Mouse (Mus musculus): ENCODE measurements around the gene Cox8c. TPM values are rescaled to one million over a fixed set of nuclear protein-coding genes. Genes with fewer than 3 reads are reported as not detected.

The Cox8c gene
- not detected in 2 replicates for polyA plus RNA-seq (2015; fragmentation: Nextera tagmentation; extraction: Ambion mirVana)

DNA sequence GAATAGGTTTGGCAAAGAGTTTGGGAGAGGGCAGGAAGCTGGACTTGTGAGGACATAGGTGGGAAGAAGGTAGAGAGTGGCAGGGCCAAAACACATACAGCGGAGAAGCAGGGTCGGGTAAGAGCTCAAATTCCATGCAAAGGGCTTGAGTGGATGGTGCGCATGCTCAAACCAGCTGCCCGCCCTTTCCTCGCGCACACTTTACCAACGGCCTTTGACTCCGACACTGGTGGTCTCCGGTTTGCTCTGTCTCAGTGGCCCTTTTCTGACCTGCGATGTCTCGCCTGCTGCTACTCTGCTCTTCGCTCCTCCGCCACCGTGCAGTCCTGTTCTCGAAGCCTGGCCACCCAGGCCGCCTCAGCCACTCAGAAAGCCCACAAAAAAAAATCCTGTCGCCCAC, at the start of gene Cox8c:
Gene Cox8c, plus strand, starts transcription at position 226 of the 400 bp plus-strand sequence.

DNA sequence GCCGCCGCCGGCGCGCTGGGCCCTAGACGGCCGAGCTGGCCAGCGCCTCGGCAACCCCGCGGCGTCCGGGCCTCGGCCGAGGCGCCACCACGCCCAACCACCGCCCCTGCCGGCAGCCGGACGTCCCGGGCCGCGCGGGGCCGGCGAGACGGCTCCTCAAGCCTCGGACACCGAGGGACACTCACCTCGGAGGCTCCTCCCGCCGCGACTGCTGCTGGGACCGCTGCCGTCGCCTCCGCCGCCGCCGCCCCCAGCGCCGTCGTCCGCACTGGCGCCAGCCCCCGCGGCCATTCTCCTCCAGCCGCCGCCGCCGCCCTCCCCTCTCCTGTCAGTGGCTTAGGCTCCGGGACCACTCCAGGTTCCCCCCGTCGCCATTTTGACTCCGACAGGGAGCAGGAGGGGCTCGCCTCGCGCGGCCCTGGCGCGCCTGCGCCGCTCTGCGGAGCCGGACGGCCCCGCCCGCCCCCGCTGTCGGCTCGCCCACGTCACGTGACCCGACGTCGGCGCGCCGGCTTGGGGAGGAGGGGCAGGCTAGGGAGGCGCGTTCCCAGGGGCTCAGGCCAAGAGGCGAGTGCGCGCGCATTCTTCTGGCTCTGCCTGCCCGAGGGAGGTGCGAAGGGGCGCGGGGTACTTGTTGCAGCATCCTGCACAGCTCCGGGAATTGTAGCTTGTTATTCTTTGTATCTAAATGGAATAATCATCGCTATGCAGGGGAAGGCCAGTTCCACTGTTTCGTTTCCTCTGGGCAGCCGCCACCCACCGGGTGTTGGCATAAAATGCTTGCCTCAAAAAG, 20.9 kb upstream of the Cox8c start, which contains the start of gene Btbd7:
Gene Btbd7, minus strand, starts transcription at position 441 of the 793 bp plus-strand sequence.

DNA sequence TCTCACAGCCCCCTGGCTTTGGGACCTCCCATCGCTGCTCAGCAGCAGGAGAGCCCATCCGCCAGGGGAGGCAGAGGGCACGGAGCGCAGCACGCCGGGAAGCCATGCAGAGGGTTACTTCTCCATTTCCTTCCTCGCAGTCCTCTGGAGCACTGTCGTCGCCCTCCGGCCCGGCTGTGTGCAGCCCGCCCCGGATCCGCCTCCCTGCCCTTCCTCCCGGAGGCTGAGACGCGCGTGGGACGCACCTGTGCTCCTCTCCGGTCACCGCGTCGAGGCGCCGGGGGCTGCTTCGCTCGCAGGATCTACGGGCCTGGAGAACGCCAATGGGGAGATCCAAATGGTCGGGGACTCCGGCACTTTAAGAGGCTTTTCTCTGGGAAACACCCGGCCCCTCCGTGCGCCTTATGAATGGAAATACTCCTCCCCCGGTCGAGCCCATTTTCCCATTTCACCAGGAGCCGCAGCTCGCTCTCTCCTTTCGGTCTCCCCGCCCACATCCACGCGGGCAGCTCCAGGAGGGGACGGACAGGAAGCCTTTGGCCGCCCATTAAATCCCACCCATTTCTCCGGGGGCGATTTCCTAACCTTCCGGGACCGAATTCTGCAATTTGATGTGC, 49.8 kb downstream of the Cox8c start, which contains the start of gene Unc79:
Gene Unc79, plus strand, starts transcription at position 82 of the 617 bp plus-strand sequence.

Other genes with a start within 250 kb of the Cox8c start
- gene Itpk1, start 194.4 kb upstream of the Cox8c start, polyA plus RNA-seq (2015; fragmentation: Nextera tagmentation; extraction: Ambion mirVana) = 34.4 and 37.1 TPM in 2 replicates
- 8.3 and 10.6 TPM in 2 replicates for gene Moap1, start 155.7 kb upstream of the Cox8c start, polyA plus RNA-seq (2015; fragmentation: Nextera tagmentation; extraction: Ambion mirVana)
- gene Tmem251, start 155.6 kb upstream of the Cox8c start, polyA plus RNA-seq (2015; fragmentation: Nextera tagmentation; extraction: Ambion mirVana) = 8.0 and 8.2 TPM in 2 replicates
- not detected in 2 replicates for gene Gm28051, start 141.6 kb upstream of the Cox8c start, polyA plus RNA-seq (2015; fragmentation: Nextera tagmentation; extraction: Ambion mirVana)
- gene Gon7, start 141.5 kb upstream of the Cox8c start, polyA plus RNA-seq (2015; fragmentation: Nextera tagmentation; extraction: Ambion mirVana) = 10.5 and 11.7 TPM in 2 replicates
- 19.2 and 22.5 TPM in 2 replicates for gene Ubr7, start 141.3 kb upstream of the Cox8c start, polyA plus RNA-seq (2015; fragmentation: Nextera tagmentation; extraction: Ambion mirVana)
- 9.0 and 10.6 TPM in 2 replicates for gene Gm20604, start 140.6 kb upstream of the Cox8c start, polyA plus RNA-seq (2015; fragmentation: Nextera tagmentation; extraction: Ambion mirVana)
- 10.6 and 13.2 TPM in 2 replicates for gene Btbd7, start 20.8 kb upstream of the Cox8c start, polyA plus RNA-seq (2015; fragmentation: Nextera tagmentation; extraction: Ambion mirVana)
- 0.02 and 0.15 TPM in 2 replicates for gene Unc79, start 49.5 kb downstream of the Cox8c start, polyA plus RNA-seq (2015; fragmentation: Nextera tagmentation; extraction: Ambion mirVana)

Measured in urinary bladder, postnatal 0 days (tissue).